Mouse (Mus musculus): ENCODE measurements at regions not wholly inside any gene's neighbourhood (a gene's known extent, or its start where the extent isn't known, plus 50 kb on each side); places are given as distances from the start of the nearest gene placed in this dataset.
"Not testable (repeated sequence)": the region's sequence is repeated elsewhere in the genome, so short reads cannot be mapped to it uniquely, and the experiment has no call there.

- DNase-seq (ENCODE audit: low spot score) = no peak
These were observed 466.5 kb downstream of the Lrfn5 start for GRCm38 (mm10) chr12:61989471-61989870.

DNA sequence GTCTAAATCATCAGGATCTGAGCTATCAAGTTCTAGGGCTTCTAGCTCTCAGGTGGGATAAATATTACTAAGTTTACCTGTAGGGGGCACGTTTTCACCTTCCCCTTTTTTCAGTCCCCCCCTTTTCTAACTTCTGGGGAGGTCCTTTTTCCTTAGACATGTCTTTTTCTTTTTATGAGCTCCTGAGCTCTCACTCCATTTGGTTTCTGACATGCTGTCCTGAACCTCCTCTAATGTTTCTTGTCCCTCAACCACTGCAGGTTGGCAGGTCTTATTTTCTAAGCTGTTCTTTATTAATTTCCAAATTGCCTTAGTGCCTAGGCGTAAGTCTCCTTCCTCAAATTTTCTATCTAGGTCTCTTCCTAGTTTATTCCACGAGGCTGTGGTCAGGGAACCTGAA, 470.9 kb downstream of the Lrfn5 start:
- DNase-seq (ENCODE audit: low spot score) = not testable (repeated sequence)

DNA sequence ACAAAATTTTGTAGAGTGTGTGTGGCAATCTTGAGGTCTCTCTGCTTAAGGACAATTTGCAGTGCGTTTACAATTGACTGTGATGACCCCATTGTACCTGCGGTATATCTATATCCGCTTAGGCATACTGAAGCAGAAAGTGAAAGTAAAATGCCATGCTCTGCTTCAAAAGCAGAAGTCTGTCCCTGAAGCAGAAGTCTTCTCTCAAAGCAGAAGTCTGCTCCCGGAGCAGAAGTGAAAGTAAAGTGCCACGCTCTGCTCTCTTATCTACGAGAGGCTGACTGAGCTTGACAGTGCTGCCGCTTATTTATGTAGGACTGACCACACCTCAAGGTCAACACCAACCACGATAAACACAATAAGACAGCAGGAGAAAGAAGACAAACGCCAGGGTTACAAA, 471.3 kb downstream of the Lrfn5 start:
- DNase-seq (ENCODE audit: low spot score) = peak; percentile 13

DNA sequence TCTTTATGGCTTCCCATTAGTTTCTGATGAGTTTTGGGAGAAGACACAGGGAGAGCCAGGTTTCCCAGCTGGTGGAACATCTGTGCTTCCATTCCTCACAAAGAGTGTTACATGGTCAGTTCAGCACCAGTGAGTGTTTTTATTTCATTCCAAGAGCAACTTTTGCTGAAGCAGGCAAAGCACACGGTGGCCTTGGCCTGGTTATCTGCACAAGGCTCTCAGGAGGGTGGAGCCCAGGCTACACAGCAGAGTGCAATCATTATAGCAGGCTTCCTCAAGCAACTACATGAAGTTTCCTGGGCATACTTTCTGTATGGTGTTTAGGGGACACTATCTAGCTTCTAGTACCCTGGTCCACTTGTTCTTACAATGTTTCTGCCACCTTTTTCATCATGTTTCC, 490.4 kb downstream of the Lrfn5 start:
- no peak for DNase-seq (ENCODE audit: low spot score)

DNA sequence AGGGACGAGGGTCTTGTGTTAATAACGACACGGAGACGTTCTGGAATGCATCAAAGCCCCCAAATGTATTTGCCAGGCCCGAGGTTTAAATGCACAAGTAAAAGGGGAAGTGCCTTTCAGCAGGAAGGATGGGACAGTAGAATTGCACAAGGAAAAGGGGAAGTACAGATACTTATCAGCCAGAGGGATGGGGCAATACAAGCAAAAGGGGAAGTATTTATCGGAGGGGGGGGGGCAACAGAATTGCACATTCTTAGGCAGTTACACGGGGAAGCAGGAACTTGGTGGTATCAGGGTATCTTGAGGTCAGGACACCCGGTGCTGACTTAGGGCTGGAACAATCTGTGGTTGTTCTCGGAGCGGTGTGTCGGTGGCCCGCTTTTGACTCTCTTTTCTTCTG, 494.7 kb downstream of the Lrfn5 start:
- DNase-seq (ENCODE audit: low spot score) = not testable (repeated sequence)

Data from MN1 (cell line).